Mouse (Mus musculus) midbrain, embryonic 11.5 days (tissue): ENCODE measurements around the gene Adgrg6. TPM values are rescaled to one million over a fixed set of nuclear protein-coding genes. Genes with fewer than 3 reads are reported as not detected.

ENCODE experiments used
- ATAC-seq: fragments of 200-750 bp; cut with Nextera tagmentation; 2 replicates; pipeline ENCODE4 v1.8.0; 2017; ENCODE audit warnings: moderate TSS enrichment, moderate library complexity; ENCODE audit not compliant: low FRiP score
- DNase-seq: peaks from one replicate; pipeline ENCODE4 v3.0.0; 2015; ENCODE audit warnings: low spot score; ENCODE audit errors: missing footprints
- H3K27ac ChIP-seq: fragments of 300-500 bp; sonication (generic); 2 replicates; pipeline ENCODE4 v1.5.1; 2014; ENCODE audit warnings: low read depth, low read length
- H3K27me3 ChIP-seq: fragments of 300-500 bp; sonication (generic); 2 replicates; pipeline ENCODE4 v1.6.1; 2014; ENCODE audit warnings: mild to moderate bottlenecking, low read length, moderate library complexity, mixed read lengths; ENCODE audit not compliant: control insufficient read depth, insufficient read depth
- H3K36me3 ChIP-seq: fragments of 300-500 bp; sonication (generic); 2 replicates; pipeline ENCODE4 v1.6.1; 2014; ENCODE audit warnings: mild to moderate bottlenecking, low read length, moderate library complexity, mixed read lengths; ENCODE audit not compliant: control insufficient read depth, insufficient read depth
- H3K4me1 ChIP-seq: fragments of 300-500 bp; sonication (generic); 2 replicates; pipeline ENCODE4 v1.6.1; 2014; ENCODE audit warnings: low read length; ENCODE audit not compliant: control insufficient read depth, insufficient read depth
- H3K4me2 ChIP-seq: fragments of 300-500 bp; sonication (generic); 2 replicates; pipeline ENCODE4 v1.6.1; 2014; ENCODE audit warnings: mild to moderate bottlenecking, moderate library complexity
- H3K4me3 ChIP-seq: fragments of 300-500 bp; sonication (generic); 2 replicates; pipeline ENCODE4 v1.5.1; 2014; ENCODE audit warnings: low read depth, low read length
- H3K9ac ChIP-seq: fragments of 300-500 bp; sonication (generic); 2 replicates; pipeline ENCODE4 v1.6.1; 2014; ENCODE audit warnings: low read length
- H3K9me3 ChIP-seq: fragments of 300-500 bp; sonication (generic); 2 replicates; pipeline ENCODE4 v1.6.1; 2016; ENCODE audit warnings: low read length; ENCODE audit not compliant: control insufficient read depth
- WGBS: fragments of 180-500 bp; shearing (Covaris S2); extraction: QIAGEN DNeasy Blood & Tissue Kit; methylation state at CpG from one replicate; pipeline ENCODE4 v1.1.7; 2014; 5-methylcytosine and 5-hydroxymethylcytosine counted together
- polyA plus RNA-seq: library from polyadenylated mRNA; unstranded; fragments of >200 nt; fragmentation: Nextera tagmentation; extraction: Ambion mirVana; gene quantifications from 2 replicates; pipeline ENCODE4 v1.2.1, GENCODE M21; 2014

The Adgrg6 gene
- polyA plus RNA-seq, 1 experiment from 2014 or later, result 1.2 TPM

DNA sequence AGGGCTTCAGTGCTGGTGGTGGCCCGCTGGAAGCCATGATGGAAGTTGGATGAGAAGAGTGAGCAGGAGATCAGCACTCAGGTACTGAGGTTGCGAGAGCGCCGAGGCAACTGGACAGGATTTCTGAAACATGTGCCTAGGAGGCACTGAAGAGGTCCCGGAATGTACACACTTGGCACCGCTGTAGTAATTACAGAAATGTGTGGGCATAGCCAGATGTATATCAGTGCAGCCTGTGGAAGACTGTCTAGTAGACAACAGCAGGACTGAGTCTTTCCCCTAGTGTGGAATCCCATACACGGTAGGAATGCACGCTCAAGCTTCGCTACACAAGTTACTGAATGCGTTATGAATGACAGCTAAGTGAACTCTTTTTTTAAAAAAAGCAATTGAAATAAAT is 86.1 kb downstream of the Adgrg6 start:
- Histone ChIP-seq H3K4me3 (no peak overlapping the region), H3K4me2 (no peak overlapping the region), H3K9ac (no peak overlapping the region), H3K36me3 (no peaks in the 10 kb centered on the region), H3K27me3 (no peaks in the 10 kb centered on the region), H3K27ac (no peak overlapping the region), H3K4me1 (no peaks in the 10 kb centered on the region), H3K9me3 (no peaks in the 10 kb centered on the region)
- 97% methylated on average over 10 of the region's 10 CpGs for WGBS
- DNase-seq, result no peak
- no peak for ATAC-seq

DNA sequence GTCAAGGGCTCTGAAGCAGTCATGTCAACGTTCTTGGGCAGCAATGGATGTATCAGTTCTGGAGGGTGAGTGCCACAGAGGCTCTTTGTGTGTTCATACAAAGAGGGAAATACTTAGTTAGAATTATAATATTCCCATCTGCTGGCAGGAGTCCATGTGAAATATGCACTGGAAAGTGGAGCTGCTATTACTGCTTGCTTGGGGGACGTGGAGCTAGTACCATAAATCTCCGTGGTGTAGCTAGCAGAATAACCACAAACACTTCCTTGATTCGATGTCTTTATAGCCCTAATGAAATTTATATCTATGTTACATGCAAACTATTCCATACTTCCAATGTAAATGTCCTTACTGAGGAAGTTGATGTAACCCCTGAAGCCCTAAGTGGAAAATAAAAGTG is 91.0 kb downstream of the Adgrg6 start:
- H3K4me3 ChIP-seq, result no peak overlapping the region
- H3K27me3 ChIP-seq, result no peaks in the 10 kb centered on the region
- no peak overlapping the region for H3K27ac ChIP-seq
- no peaks in the 10 kb centered on the region for H3K9me3 ChIP-seq
- H3K4me1 ChIP-seq, result no peaks in the 10 kb centered on the region
- no peak overlapping the region for H3K9ac ChIP-seq
- DNase-seq (no peak), ATAC-seq (no peak)
- no peaks in the 10 kb centered on the region for H3K36me3 ChIP-seq
- 84% methylated on average over 4 of the region's 4 CpGs for WGBS
- H3K4me2 ChIP-seq, result no peak overlapping the region

DNA sequence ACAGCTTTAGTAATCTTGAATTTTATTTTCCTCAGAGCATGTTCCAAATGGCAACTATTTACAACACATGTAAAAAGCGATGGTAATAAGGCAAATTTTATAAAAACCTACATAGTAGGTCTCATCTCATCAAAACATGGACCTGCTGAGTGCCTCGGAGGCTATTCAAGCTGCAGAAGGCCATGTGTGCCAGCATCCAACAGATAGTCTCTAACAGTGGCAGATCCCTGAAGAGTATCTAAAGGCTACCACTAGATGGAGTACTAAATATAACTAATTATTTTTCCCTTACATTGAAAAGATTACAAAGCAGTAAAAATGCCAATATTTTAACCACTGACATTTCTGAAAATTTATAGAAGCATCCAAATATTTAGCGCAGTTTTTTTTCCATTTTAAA is 93.6 kb downstream of the Adgrg6 start:
- WGBS, result 30% methylated on average over 3 of the region's 3 CpGs
- no peaks in the 10 kb centered on the region for H3K36me3 ChIP-seq
- no peaks in the 10 kb centered on the region for H3K9me3 ChIP-seq
- H3K4me3 ChIP-seq, result no peak overlapping the region
- no peaks in the 10 kb centered on the region for H3K4me1 ChIP-seq
- H3K27ac ChIP-seq, result no peak overlapping the region
- no peak for DNase-seq
- H3K9ac ChIP-seq, result no peak overlapping the region
- ATAC-seq, result peak; percentile 67
- H3K4me2 ChIP-seq, result no peak overlapping the region
- no peaks in the 10 kb centered on the region for H3K27me3 ChIP-seq

DNA sequence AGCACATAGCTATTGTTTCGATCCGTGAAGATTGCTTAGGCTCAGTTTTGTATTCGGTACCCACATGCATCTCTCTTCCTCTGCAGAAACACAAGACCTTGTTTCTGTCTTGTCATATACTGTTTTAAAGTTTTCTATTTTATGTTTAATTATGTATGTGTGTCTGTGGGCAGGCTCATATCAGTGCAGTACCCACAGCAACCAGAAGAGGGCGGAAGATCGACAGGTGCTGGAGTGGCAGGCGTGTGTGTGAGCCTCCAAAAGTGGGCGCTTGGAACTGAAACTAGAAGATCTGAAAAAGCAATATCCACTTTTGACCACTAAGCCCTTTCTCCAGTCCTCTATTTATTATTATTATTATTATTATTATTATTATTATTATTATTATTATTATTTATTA is 95.4 kb downstream of the Adgrg6 start:
- 72% methylated on average over 7 of the region's 7 CpGs for WGBS
- Histone ChIP-seq H3K9ac (no peak overlapping the region), H3K27ac (no peak overlapping the region), H3K4me2 (no peak overlapping the region), H3K4me3 (no peak overlapping the region), H3K9me3 (no peaks in the 10 kb centered on the region), H3K36me3 (no peaks in the 10 kb centered on the region), H3K4me1 (no peaks in the 10 kb centered on the region), H3K27me3 (no peaks in the 10 kb centered on the region)
- no peak for ATAC-seq
- DNase-seq, result no peak

DNA sequence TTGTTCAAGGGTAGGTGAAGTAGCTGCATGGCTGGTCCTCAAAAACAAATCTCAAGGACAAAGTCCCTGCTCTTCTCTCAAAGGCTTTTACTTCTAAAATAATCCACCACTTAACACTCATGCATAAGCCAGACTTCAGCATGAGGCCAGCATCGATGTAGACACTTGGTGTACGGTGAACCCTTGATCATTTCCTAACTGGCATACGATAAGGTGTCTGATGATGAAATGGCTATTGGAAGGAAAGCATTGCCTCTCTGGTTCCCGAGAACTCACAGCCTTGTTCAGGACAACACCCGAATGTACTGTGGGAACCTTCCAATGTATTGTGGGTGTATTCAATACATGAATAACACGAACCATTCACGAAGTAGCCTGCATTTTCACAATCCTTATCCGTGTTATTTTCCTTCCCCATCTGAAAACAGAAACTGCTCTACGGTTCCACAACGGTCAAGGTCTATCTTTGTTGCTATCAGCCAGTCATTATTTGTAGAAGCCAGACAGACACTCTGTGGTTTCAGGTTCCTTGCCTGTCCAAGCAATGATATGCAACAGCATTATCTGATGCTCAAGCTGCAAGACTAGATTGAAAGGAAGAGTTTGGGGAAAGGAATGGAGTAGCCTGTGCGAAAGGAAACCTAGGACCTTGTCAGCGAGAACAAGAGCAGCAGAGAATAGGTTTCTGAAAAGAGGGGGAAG is 99.7 kb downstream of the Adgrg6 start:
- Histone ChIP-seq H3K9ac (no peak overlapping the region), H3K4me3 (no peak overlapping the region), H3K4me2 (no peak overlapping the region), H3K27ac (no peak overlapping the region), H3K36me3 (no peaks in the 10 kb centered on the region), H3K27me3 (no peaks in the 10 kb centered on the region), H3K9me3 (no peaks in the 10 kb centered on the region), H3K4me1 (no peaks in the 10 kb centered on the region)
- no peak for ATAC-seq
- WGBS, result 92% methylated on average over 12 of the region's 12 CpGs
- DNase-seq, result no peak

DNA sequence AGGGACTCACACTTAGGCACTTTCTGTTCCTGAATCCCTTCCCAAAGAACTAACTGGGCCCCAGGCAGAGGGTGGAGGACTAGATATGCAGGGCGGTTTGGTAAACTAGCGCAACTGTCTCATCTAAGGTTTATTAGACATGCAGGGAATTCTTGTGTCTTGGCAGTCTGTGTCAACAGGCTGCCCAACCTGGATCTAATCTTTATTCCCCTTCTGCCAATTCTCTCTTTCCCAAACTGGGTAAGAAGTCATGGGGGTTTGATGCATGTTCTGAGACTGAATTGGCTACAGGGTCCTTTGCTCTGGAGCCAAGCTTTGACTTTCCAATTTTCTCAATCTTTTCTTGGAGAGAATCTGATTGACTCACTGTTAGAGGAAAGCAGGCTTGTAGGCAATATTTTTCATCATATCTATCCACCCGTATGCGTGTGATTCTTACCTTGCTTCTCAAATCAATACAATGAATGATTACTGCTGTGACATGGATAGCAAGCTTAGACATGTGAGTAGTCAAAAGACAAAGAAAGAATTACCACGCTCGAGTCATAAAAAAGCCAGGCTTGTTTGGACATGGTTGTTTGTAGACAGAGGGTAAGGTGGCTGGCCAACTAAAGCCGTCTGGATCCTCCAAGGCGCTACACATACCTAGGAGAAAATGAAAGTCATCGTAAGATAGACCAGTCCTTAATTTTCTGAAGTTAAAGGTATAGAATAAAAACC is 104.4 kb downstream of the Adgrg6 start:
- no peaks in the 10 kb centered on the region for H3K36me3 ChIP-seq
- no peaks in the 10 kb centered on the region for H3K27me3 ChIP-seq
- H3K4me3 ChIP-seq, result no peak overlapping the region
- H3K4me1 ChIP-seq, result no peaks in the 10 kb centered on the region
- DNase-seq (no peak), ATAC-seq (no peak)
- H3K4me2 ChIP-seq, result no peak overlapping the region
- H3K9me3 ChIP-seq, result no peaks in the 10 kb centered on the region
- WGBS, result 91% methylated on average over 9 of the region's 9 CpGs
- no peak overlapping the region for H3K9ac ChIP-seq
- H3K27ac ChIP-seq, result no peak overlapping the region

DNA sequence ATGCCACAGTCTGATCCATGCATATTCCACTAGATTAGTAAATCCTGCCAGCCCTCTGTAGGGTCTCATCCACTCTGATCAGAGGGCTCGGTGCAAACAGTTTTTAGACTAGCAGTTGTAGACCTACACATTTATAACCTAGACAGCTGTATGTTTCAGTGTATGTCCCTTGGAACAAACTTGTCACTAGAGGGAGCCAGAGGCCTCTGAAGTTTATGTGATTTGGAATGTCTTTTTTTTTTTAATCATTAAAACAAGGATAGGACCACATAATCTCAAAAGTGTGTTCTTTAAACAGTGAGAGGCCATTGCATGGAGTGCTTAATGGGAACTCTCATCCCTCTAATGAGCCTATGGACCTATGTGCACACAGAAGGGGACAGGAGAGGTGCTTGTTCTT is 141.4 kb downstream of the Adgrg6 start:
- Histone ChIP-seq H3K4me1 (no peaks in the 10 kb centered on the region), H3K9ac (no peak overlapping the region), H3K9me3 (peaks cover 12% of the 10 kb centered on the region), H3K36me3 (no peaks in the 10 kb centered on the region), H3K27ac (no peak overlapping the region), H3K4me2 (no peak overlapping the region), H3K27me3 (no peaks in the 10 kb centered on the region), H3K4me3 (no peak overlapping the region)
- ATAC-seq, result 0 out of 2 replicates have a peak, but pooled peaks have one; percentile 9
- WGBS, result 76% methylated on average over 1 of the region's 1 CpGs
- DNase-seq, result no peak

DNA sequence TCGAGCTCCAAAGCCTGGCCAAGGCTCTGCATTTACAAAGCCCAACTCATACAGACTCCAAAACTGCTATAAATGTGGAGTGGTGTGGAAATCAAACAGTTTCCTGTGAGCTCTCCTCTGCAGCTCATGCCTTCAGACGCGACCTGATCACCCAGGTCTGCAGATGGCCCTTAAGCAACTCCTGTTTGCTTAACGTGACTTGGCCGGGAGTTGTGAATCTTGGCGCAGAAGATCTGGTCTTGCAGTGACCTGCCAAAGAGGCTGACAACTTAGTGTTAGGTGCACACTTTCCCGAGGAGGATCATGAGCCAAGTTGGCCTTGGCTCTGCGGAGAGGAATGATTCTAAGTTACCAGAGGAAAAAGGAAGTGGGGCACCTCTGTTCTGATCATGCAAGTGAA is 143.7 kb downstream of the Adgrg6 start:
- ATAC-seq, result no peak

DNA sequence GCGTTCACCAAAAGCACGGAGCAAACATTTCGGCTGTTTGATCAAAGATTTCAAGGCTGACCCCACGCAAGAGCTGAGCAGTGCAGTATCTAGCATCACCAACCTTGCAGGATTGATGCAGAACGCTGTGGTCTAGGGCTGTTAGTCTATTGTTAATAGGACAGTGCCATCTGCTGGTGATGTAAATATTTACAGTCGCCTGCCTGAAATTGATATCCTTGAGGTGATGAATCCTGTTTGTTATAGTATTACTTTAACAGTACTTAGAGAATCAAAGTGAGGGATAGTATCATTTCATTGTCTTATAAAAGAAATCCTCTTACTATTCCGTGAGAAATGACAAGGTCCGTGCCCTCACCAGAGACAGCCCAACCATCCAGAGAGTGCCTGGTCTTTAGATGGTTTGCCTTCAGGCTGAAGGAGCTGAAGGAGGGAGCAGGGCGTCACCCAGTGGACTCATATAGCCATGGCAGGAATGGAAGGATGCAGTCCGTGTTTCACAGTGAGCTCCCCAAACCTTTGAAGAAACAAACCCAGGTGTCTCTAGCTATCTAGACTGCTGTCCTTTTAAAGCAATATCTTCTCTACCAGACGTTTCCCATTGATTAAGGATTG is 154.3 kb downstream of the Adgrg6 start:
- no peak overlapping the region for H3K27ac ChIP-seq
- peak; percentile 94 for ATAC-seq
- H3K4me1 ChIP-seq, result no peaks in the 10 kb centered on the region
- H3K27me3 ChIP-seq, result no peaks in the 10 kb centered on the region
- H3K9me3 ChIP-seq, result no peaks in the 10 kb centered on the region
- no peak overlapping the region for H3K4me2 ChIP-seq
- H3K4me3 ChIP-seq, result no peak overlapping the region
- H3K9ac ChIP-seq, result no peak overlapping the region
- DNase-seq, result peak; percentile 96
- WGBS, result 13% methylated on average over 11 of the region's 11 CpGs
- H3K36me3 ChIP-seq, result no peaks in the 10 kb centered on the region

More for the DNA sequence above, 143.7 kb downstream of the Adgrg6 start:
- no peak overlapping the region for H3K4me2 ChIP-seq
- H3K27me3 ChIP-seq, result no peaks in the 10 kb centered on the region
- H3K9me3 ChIP-seq, result peaks cover under 1% of the 10 kb centered on the region; the same call in 1 of the 2 replicates
- H3K9ac ChIP-seq, result no peak overlapping the region
- WGBS, result 85% methylated on average over 8 of the region's 8 CpGs
- H3K27ac ChIP-seq, result no peak overlapping the region
- no peak overlapping the region for H3K4me3 ChIP-seq
- H3K36me3 ChIP-seq, result no peaks in the 10 kb centered on the region
- no peaks in the 10 kb centered on the region for H3K4me1 ChIP-seq
- DNase-seq, result no peak
